Mouse (Mus musculus): Measurements from ENCODE around the gene Cilp2.

DNA sequence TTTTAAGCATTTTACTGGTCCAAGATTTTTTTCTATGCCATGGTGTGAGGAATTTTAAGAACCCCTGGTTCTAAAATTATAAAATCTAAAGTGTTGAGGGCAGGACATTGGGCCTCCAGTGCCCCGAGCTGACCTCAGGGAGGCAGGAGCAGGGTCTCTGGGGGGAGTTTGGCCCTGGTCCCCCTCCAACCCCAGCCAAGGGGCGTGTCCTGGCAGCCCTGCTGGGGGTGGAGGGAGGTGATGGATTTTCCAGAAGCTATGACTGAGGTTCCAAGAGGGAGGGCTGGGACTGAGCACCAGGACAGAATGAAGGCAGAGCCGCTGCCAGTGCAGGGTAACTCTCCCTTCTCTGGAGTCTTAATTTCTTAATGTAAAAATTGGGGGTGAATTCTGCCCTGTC is 9.5 kb downstream of the Cilp2 start:
- TF ChIP-seq CTCF (IDR thresholded peaks at IDR 0.05; ENCODE audit: control insufficient read depth, insufficient read depth, insufficient replicate concordance, low read depth, low read length) = no peak
- no peak for TF ChIP-seq POLR2A (IDR thresholded peaks at IDR 0.05; ENCODE audit: control insufficient read depth, low read depth, low read length)
